ENCODE assay signal across 18 mouse cellular contexts in the genomic region with DNA sequence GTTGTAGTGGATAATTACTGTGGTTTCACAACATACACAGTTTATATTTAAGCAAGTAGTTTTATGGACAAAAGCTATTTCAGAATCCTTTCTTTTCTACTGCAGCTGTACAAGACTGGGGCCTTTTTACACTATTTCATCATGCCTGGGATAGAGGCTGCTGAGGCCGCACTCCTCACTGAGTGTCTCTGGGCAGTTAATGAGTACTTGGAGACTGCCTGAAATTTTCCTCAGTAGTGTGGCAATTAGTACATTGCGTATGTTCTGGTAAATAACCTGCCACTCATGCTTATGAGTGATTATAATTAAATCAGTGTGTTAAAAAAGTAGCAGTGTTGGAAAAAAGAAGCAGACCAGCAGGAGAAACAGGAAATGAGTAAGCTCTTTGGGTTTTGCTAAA.
"Had no signal": no experiment of that assay in that cellular context is flagged by ENCODE, and none has a peak within 500 bp of the region (broad histone marks: within the 10 kb centered on the region; RNA-seq: fewer than 3 reads in every experiment).

No protein-coding gene starts in this region.

- DNase-seq: liver, postnatal 0 days; lung, adult 2 months; lung, postnatal 14 days; lung, postnatal 36 days; right cerebral cortex, postnatal 14 days; thymus, adult 2 months; thymus, postnatal 25 days; thymus, postnatal 4 days had no signal

- H3K27ac ChIP-seq: lung, embryonic 15.5 days; macrophage; midbrain, embryonic 13.5 days; midbrain, embryonic 15.5 days; neural tube, embryonic 12.5 days; stomach, embryonic 15.5 days; stomach, postnatal 0 days had no signal

- ATAC-seq: liver, postnatal 0 days; lung, postnatal 0 days; midbrain, embryonic 13.5 days; midbrain, embryonic 15.5 days had no signal

- H3K9me3 ChIP-seq: lung, embryonic 15.5 days; megakaryocyte, embryonic 14.5 days; midbrain, embryonic 13.5 days; midbrain, embryonic 15.5 days; neural tube, embryonic 12.5 days; stomach, embryonic 15.5 days had no signal

- H3K36me3 ChIP-seq: lung, embryonic 15.5 days; midbrain, embryonic 13.5 days; midbrain, embryonic 15.5 days; neural tube, embryonic 12.5 days; stomach, embryonic 15.5 days had no signal

- H3K4me1 ChIP-seq: lung, embryonic 15.5 days; megakaryocyte, embryonic 14.5 days; midbrain, embryonic 13.5 days; midbrain, embryonic 15.5 days; neural tube, embryonic 12.5 days; stomach, embryonic 15.5 days had no signal

- H3K9ac ChIP-seq: liver, postnatal 0 days; lung, embryonic 15.5 days; midbrain, embryonic 13.5 days; midbrain, embryonic 15.5 days; neural tube, embryonic 12.5 days; stomach, embryonic 15.5 days had no signal

- H3K27me3 ChIP-seq: lung, embryonic 15.5 days; megakaryocyte, embryonic 14.5 days; midbrain, embryonic 13.5 days; midbrain, embryonic 15.5 days; neural tube, embryonic 12.5 days; stomach, embryonic 15.5 days had no signal

- H3K4me2 ChIP-seq: lung, embryonic 15.5 days; midbrain, embryonic 11.5 days; midbrain, embryonic 13.5 days; midbrain, embryonic 15.5 days; neural tube, embryonic 12.5 days; stomach, embryonic 15.5 days had no signal

- H3K4me3 ChIP-seq: lung, embryonic 15.5 days; megakaryocyte, embryonic 14.5 days; midbrain, embryonic 13.5 days; midbrain, embryonic 15.5 days; neural tube, embryonic 12.5 days; stomach, embryonic 15.5 days had no signal
